Mouse (Mus musculus) cerebellum, adult 2 months (tissue): Measurements from ENCODE around the gene Rftn2. TPM values are rescaled to one million over a fixed set of nuclear protein-coding genes. Genes with fewer than 3 reads are reported as not detected.

Experiments
- DNase-seq, 2 experiments: peaks; one replicate each; pipeline ENCODE4 v3.0.0; 2021
- H3K27ac ChIP-seq: fragments of 200-500 bp; 2 replicates; pipeline ENCODE4 v1.5.1; 2012; ENCODE audit warnings: low read length, control low read depth, inconsistent platforms; ENCODE audit not compliant: insufficient read depth
- H3K27me3 ChIP-seq: fragments of 200-500 bp; 2 replicates; pipeline ENCODE4 v1.6.1; 2012; ENCODE audit warnings: inconsistent platforms, mild to moderate bottlenecking, low read length, moderate library complexity; ENCODE audit not compliant: control insufficient read depth, insufficient read depth
- H3K4me1 ChIP-seq: fragments of 200-500 bp; 2 replicates; pipeline ENCODE4 v1.6.1; 2011; ENCODE audit warnings: low read length; ENCODE audit not compliant: control insufficient read depth, insufficient read depth
- H3K4me3 ChIP-seq: fragments of 200-500 bp; replicated peaks from 2 replicates; pipeline ENCODE3; 2011; ENCODE audit warnings: mild to moderate bottlenecking, low read depth, low read length, control low read depth; ENCODE audit not compliant: insufficient read depth
- CTCF ChIP-seq: fragments of 200-500 bp; IDR thresholded peaks from 2 replicates; pipeline ENCODE4 v1.5.1; 2011; ENCODE audit warnings: low read depth, mild to moderate bottlenecking, control low read depth, low read length, moderate library complexity, borderline replicate concordance; ENCODE audit not compliant: insufficient read depth
- POLR2A ChIP-seq: fragments of 200-500 bp; IDR thresholded peaks from 2 replicates; pipeline ENCODE4 v1.6.1; 2011; ENCODE audit warnings: low read length, control low read depth, borderline replicate concordance; ENCODE audit not compliant: insufficient read depth
- WGBS: fragments of 180-500 bp; shearing (Covaris S2); methylation state at CpG from one replicate; pipeline ENCODE4 v1.1.7; 2018; 5-methylcytosine and 5-hydroxymethylcytosine counted together
- polyA plus RNA-seq: library from polyadenylated mRNA; depleted of rRNA; stranded (reverse); fragments of >200 nt; gene quantifications from 2 replicates; pipeline ENCODE4 v1.2.3, GENCODE M21; 2012

The Rftn2 gene
- polyA plus RNA-seq, 1 experiment: 17.1 TPM

GRCm38 (mm10) chr1:55194064-55194915 lies 32.3 kb downstream of the Rftn2 start:
- Histone ChIP-seq H3K27me3 (no peaks in the 10 kb centered on the region), H3K4me1 (no peaks in the 10 kb centered on the region; the same call in 1 of the 2 replicates), H3K4me3 (no peak overlapping the region), H3K27ac (no peak overlapping the region)
- WGBS: 33% methylated on average over 19 of the region's 19 CpGs
- DNase-seq: peak in 1 of 2 experiments; percentile 15
- no peak for TF ChIP-seq POLR2A
- TF ChIP-seq CTCF: no peak

- Histone ChIP-seq H3K27me3 (no peaks in the 10 kb centered on the region), H3K4me3 (no peak overlapping the region), H3K4me1 (no peaks in the 10 kb centered on the region; the same call in 1 of the 2 replicates), H3K27ac (no peak overlapping the region)
- no peak for DNase-seq
- TF ChIP-seq POLR2A: no peak
- no peak for TF ChIP-seq CTCF
- WGBS: 41% methylated on average over 2 of the region's 2 CpGs
Observed at GRCm38 (mm10) chr1:55193316-55193715, 33.3 kb downstream of the Rftn2 start.

GRCm38 (mm10) chr1:55192824-55193223 lies 33.8 kb downstream of the Rftn2 start:
- Histone ChIP-seq H3K27me3 (no peaks in the 10 kb centered on the region), H3K27ac (no peak overlapping the region), H3K4me3 (no peak overlapping the region), H3K4me1 (no peaks in the 10 kb centered on the region; the same call in 1 of the 2 replicates)
- 60% methylated on average over 3 of the region's 3 CpGs for WGBS
- TF ChIP-seq POLR2A: no peak
- TF ChIP-seq CTCF: peak; percentile 20; the same call in 1 of the 2 replicates
- no peak for DNase-seq

GRCm38 (mm10) chr1:55192015-55192414 lies 34.6 kb downstream of the Rftn2 start:
- no peak for TF ChIP-seq POLR2A
- TF ChIP-seq CTCF: no peak
- no peak for DNase-seq
- no peak overlapping the region for H3K27ac ChIP-seq
- no peaks in the 10 kb centered on the region for H3K27me3 ChIP-seq
- WGBS: 26% methylated on average over 8 of the region's 8 CpGs
- no peak overlapping the region for H3K4me3 ChIP-seq
- H3K4me1 ChIP-seq: no peaks in the 10 kb centered on the region; the same call in 1 of the 2 replicates

- Histone ChIP-seq H3K4me3 (no peak overlapping the region), H3K4me1 (no peaks in the 10 kb centered on the region), H3K27ac (no peak overlapping the region), H3K27me3 (no peaks in the 10 kb centered on the region)
- TF ChIP-seq POLR2A: no peak
- WGBS: 34% methylated on average over 11 of the region's 11 CpGs
- DNase-seq: no peak
Observed at GRCm38 (mm10) chr1:55186592-55187210, 39.9 kb downstream of the Rftn2 start.

- H3K4me1 ChIP-seq: no peaks in the 10 kb centered on the region
- H3K4me3 ChIP-seq: no peak overlapping the region
- no peaks in the 10 kb centered on the region for H3K27me3 ChIP-seq
- TF ChIP-seq CTCF (no peak), POLR2A (no peak)
- DNase-seq: no peak
- H3K27ac ChIP-seq: no peak overlapping the region
- 90% methylated on average over 6 of the region's 6 CpGs for WGBS
Observed at GRCm38 (mm10) chr1:55185718-55186117, 40.9 kb downstream of the Rftn2 start.

GRCm38 (mm10) chr1:55182392-55182791 lies 44.2 kb downstream of the Rftn2 start:
- no peak for DNase-seq
- Histone ChIP-seq H3K4me1 (no peaks in the 10 kb centered on the region), H3K27ac (no peak overlapping the region), H3K27me3 (no peaks in the 10 kb centered on the region), H3K4me3 (no peak overlapping the region)
- TF ChIP-seq CTCF: no peak
- no peak for TF ChIP-seq POLR2A
- WGBS: 94% methylated on average over 5 of the region's 5 CpGs
